Mouse (Mus musculus): ENCODE measurements around the gene Schip1. TPM values are rescaled to one million over a fixed set of nuclear protein-coding genes. Genes with fewer than 3 reads are reported as not detected.

Gene Schip1
- polyA plus RNA-seq, 1 experiment from 2014 or later = 152 TPM

DNA sequence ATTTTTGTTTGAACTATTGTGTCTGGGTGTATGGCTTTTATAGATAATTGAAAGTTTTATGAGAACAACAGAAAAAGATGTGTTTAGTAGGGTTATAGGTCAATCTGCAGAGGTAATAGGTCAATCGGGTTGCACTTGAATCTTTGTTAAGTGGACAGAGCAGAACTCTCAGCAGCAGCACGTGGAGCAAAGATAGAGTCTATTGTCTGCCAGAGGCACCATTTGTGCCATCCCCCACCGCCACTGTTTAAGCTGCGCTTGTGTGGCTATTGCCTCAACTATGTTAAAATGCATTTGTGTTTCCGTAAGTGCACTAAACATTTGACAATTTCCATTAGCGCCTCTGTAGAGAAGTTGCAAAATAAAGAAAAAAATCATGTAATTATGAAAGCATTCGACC lies 335.5 kb downstream of the Schip1 start:
- H3K9me3 ChIP-seq (ENCODE audit: control insufficient read depth, low read length) = no peaks in the 10 kb centered on the region
- H3K4me3 ChIP-seq (replicated peaks; ENCODE audit: low read depth, low read length) = no peak overlapping the region
- no peaks in the 10 kb centered on the region for H3K36me3 ChIP-seq (ENCODE audit: control insufficient read depth, insufficient read depth, low read length)
- H3K4me2 ChIP-seq (ENCODE audit: low read length) = no peak overlapping the region
- no peak overlapping the region for H3K27ac ChIP-seq (replicated peaks; ENCODE audit: low read depth, low read length)
- ATAC-seq (ENCODE audit: low FRiP score, low TSS enrichment) (no peak), DNase-seq (no peak)
- peaks cover 12% of the 10 kb centered on the region for H3K4me1 ChIP-seq (ENCODE audit: control insufficient read depth, insufficient read depth, low read length)
- no peaks in the 10 kb centered on the region for H3K27me3 ChIP-seq (ENCODE audit: control insufficient read depth, insufficient read depth, low read length)
- WGBS = 58% methylated on average over 7 of the region's 7 CpGs
- no peak overlapping the region for H3K9ac ChIP-seq (replicated peaks; ENCODE audit: low read length)

DNA sequence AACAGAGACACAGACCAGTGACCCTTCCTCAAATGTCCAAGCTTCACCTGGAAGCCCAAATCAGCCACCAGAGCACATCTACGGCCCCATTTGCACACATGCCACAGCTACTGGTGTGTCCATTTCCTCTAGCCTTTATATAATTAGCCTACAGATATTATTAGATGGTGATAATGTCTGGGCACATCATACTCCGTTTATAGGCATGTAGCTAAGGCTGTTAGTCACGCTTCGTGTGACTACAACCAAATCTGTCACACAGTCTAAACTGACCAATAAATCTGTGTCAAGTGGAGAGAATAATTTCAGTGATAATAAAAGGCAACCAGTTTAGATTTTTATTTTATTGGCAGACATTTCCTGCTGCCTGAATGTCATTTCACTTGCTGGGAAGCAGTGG lies 338.7 kb downstream of the Schip1 start:
- no peak for ATAC-seq (ENCODE audit: low FRiP score, low TSS enrichment)
- Histone ChIP-seq H3K4me3 (replicated peaks; ENCODE audit: low read depth, low read length) (no peak overlapping the region), H3K4me1 (ENCODE audit: control insufficient read depth, insufficient read depth, low read length) (peaks cover 27% of the 10 kb centered on the region), H3K36me3 (ENCODE audit: control insufficient read depth, insufficient read depth, low read length) (no peaks in the 10 kb centered on the region), H3K27ac (replicated peaks; ENCODE audit: low read depth, low read length) (peak overlapping the region; percentile 58), H3K9ac (replicated peaks; ENCODE audit: low read length) (no peak overlapping the region), H3K9me3 (ENCODE audit: control insufficient read depth, low read length) (no peaks in the 10 kb centered on the region), H3K27me3 (ENCODE audit: control insufficient read depth, insufficient read depth, low read length) (no peaks in the 10 kb centered on the region), H3K4me2 (ENCODE audit: low read length) (no peak overlapping the region)
- WGBS = 54% methylated on average over 4 of the region's 4 CpGs
- no peak for DNase-seq

DNA sequence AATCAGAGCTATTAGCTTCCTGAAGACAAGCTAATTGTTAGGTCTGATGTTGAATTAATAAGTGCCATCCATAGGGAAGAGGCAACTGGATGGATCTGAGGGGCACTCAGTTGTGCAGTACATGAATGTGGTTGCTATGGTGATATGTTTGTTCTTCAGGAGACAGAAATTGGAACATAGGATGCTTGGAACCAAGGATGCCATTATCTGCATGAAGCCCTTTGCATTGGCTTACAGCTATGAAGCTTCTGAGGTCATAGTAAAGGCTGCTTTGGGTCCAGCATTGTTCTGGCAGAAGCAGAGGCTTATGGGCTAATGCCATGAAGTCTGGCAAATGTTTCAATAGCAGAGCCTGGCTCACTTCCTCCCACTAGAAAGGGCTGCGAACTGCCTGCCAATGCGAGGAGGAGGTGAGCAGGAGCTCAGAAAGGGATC lies 339.2 kb downstream of the Schip1 start:
- peak overlapping the region; percentile 58 for H3K27ac ChIP-seq (replicated peaks; ENCODE audit: low read depth, low read length)
- peak; percentile 58 for DNase-seq
- H3K36me3 ChIP-seq (ENCODE audit: control insufficient read depth, insufficient read depth, low read length) = no peaks in the 10 kb centered on the region
- H3K4me3 ChIP-seq (replicated peaks; ENCODE audit: low read depth, low read length) = no peak overlapping the region
- H3K9me3 ChIP-seq (ENCODE audit: control insufficient read depth, low read length) = no peaks in the 10 kb centered on the region
- 73% methylated on average over 2 of the region's 2 CpGs for WGBS
- ATAC-seq (ENCODE audit: low FRiP score, low TSS enrichment) = no peak
- H3K9ac ChIP-seq (replicated peaks; ENCODE audit: low read length) = no peak overlapping the region
- H3K4me1 ChIP-seq (ENCODE audit: control insufficient read depth, insufficient read depth, low read length) = peaks cover 27% of the 10 kb centered on the region
- no peak overlapping the region for H3K4me2 ChIP-seq (ENCODE audit: low read length)
- H3K27me3 ChIP-seq (ENCODE audit: control insufficient read depth, insufficient read depth, low read length) = no peaks in the 10 kb centered on the region

DNA sequence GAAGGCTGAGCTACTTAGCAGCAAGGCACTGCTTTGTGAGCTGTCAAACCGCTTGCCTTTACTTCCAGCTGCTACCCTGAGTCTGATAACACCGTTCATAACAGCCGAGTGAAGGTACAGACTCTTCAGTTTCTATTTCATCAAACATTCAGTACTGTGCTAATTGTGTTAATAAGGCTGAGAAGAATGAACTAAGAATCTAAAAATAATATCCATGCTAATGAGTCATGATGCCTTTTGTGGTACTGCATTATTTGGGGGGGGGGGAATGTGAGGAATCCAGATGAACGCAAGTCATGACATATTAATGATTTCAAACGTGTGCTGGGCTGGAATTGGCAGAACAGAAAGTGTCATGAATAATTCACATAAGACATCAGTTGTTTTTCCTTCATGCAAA lies 341.1 kb downstream of the Schip1 start:
- peak; percentile 52 for DNase-seq
- Histone ChIP-seq H3K27ac (replicated peaks; ENCODE audit: low read depth, low read length) (peak overlapping the region; percentile 66), H3K27me3 (ENCODE audit: control insufficient read depth, insufficient read depth, low read length) (no peaks in the 10 kb centered on the region), H3K36me3 (ENCODE audit: control insufficient read depth, insufficient read depth, low read length) (no peaks in the 10 kb centered on the region), H3K4me1 (ENCODE audit: control insufficient read depth, insufficient read depth, low read length) (peaks cover 27% of the 10 kb centered on the region), H3K4me3 (replicated peaks; ENCODE audit: low read depth, low read length) (no peak overlapping the region), H3K9me3 (ENCODE audit: control insufficient read depth, low read length) (no peaks in the 10 kb centered on the region), H3K9ac (replicated peaks; ENCODE audit: low read length) (no peak overlapping the region), H3K4me2 (ENCODE audit: low read length) (no peak overlapping the region)
- ATAC-seq (ENCODE audit: low FRiP score, low TSS enrichment) = 0 out of 2 replicates have a peak, but pooled peaks have one; percentile 12
- 31% methylated on average over 5 of the region's 5 CpGs for WGBS

DNA sequence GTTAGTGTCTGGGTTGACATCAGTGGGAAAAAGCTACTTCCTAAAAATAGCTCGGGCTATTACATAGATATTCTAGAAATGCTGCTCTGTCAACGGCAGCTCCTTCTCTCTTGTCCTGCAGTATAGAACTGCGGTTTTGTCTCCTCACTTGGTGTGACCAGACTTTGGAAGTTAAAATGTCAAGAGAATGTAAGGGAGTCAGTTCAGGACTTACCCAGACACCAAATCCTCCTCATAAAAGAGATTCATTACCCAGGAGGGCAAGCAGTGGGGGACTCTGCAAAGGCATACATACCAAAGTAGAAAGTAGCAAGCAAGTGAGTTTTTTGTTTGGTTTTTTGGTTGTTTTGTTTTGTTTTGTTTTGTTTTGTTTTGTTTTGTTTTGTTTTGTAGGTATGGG lies 347.7 kb downstream of the Schip1 start:
- Histone ChIP-seq H3K36me3 (ENCODE audit: control insufficient read depth, insufficient read depth, low read length) (no peaks in the 10 kb centered on the region), H3K9ac (replicated peaks; ENCODE audit: low read length) (no peak overlapping the region), H3K27me3 (ENCODE audit: control insufficient read depth, insufficient read depth, low read length) (no peaks in the 10 kb centered on the region), H3K9me3 (ENCODE audit: control insufficient read depth, low read length) (no peaks in the 10 kb centered on the region), H3K4me1 (ENCODE audit: control insufficient read depth, insufficient read depth, low read length) (no peaks in the 10 kb centered on the region), H3K4me2 (ENCODE audit: low read length) (no peak overlapping the region), H3K27ac (replicated peaks; ENCODE audit: low read depth, low read length) (no peak overlapping the region), H3K4me3 (replicated peaks; ENCODE audit: low read depth, low read length) (no peak overlapping the region)
- ATAC-seq (ENCODE audit: low FRiP score, low TSS enrichment) (no peak), DNase-seq (no peak)
- WGBS = 85% methylated on average over 3 of the region's 3 CpGs

DNA sequence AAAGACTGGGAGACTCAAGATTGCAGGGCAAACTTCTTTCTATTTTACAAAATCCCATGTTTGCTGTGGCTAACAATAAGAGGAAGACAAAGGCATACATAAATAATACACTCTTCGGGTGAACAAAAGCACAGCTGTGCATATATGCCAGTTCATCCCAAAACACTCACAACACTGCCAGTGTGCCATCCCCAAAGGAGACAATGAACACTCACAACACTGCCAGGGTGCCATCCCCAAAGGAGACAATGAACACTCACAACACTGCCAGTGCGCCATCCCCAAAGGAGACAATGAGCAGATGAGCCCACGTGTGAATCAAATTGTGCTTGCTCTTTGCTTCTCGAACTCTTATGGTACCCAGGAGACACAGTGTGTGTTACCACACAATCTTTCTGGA lies 355.2 kb downstream of the Schip1 start:
- no peak overlapping the region for H3K27ac ChIP-seq (replicated peaks; ENCODE audit: low read depth, low read length)
- no peaks in the 10 kb centered on the region for H3K27me3 ChIP-seq (ENCODE audit: control insufficient read depth, insufficient read depth, low read length)

DNA sequence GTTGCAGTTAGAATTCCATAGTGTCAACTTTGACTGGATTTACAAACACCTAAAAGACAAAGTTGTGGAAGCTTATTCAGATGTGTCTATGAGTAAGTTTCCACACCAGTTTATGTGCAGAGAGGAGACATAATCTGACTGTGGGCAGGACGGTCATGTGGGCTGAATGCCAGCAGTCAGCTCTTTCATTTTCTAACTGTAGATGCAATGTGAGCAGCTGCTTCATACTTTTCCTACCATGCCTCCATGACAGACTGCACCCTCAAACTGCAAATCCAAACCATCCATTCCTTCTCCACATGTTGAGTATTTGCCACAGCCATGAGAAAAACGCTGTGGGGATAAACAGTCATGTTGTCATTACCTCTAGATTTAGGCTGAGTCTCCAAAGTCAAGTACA lies 356.3 kb downstream of the Schip1 start:
- DNase-seq = no peak
- H3K36me3 ChIP-seq (ENCODE audit: control insufficient read depth, insufficient read depth, low read length) = no peaks in the 10 kb centered on the region
- no peak overlapping the region for H3K4me2 ChIP-seq (ENCODE audit: low read length)
- no peak for ATAC-seq (ENCODE audit: low FRiP score, low TSS enrichment)
- no peak overlapping the region for H3K27ac ChIP-seq (replicated peaks; ENCODE audit: low read depth, low read length)
- H3K27me3 ChIP-seq (ENCODE audit: control insufficient read depth, insufficient read depth, low read length) = no peaks in the 10 kb centered on the region
- 93% methylated on average over 2 of the region's 2 CpGs for WGBS
- no peaks in the 10 kb centered on the region for H3K9me3 ChIP-seq (ENCODE audit: control insufficient read depth, low read length)
- no peaks in the 10 kb centered on the region for H3K4me1 ChIP-seq (ENCODE audit: control insufficient read depth, insufficient read depth, low read length)
- no peak overlapping the region for H3K4me3 ChIP-seq (replicated peaks; ENCODE audit: low read depth, low read length)
- H3K9ac ChIP-seq (replicated peaks; ENCODE audit: low read length) = no peak overlapping the region

More for the DNA sequence above, 355.2 kb downstream of the Schip1 start:
- H3K36me3 ChIP-seq (ENCODE audit: control insufficient read depth, insufficient read depth, low read length) = no peaks in the 10 kb centered on the region
- 87% methylated on average over 4 of the region's 4 CpGs for WGBS
- DNase-seq = no peak
- no peaks in the 10 kb centered on the region for H3K9me3 ChIP-seq (ENCODE audit: control insufficient read depth, low read length)
- no peaks in the 10 kb centered on the region for H3K4me1 ChIP-seq (ENCODE audit: control insufficient read depth, insufficient read depth, low read length)
- no peak for ATAC-seq (ENCODE audit: low FRiP score, low TSS enrichment)
- no peak overlapping the region for H3K4me3 ChIP-seq (replicated peaks; ENCODE audit: low read depth, low read length)
- no peak overlapping the region for H3K4me2 ChIP-seq (ENCODE audit: low read length)
- H3K9ac ChIP-seq (replicated peaks; ENCODE audit: low read length) = no peak overlapping the region

DNA sequence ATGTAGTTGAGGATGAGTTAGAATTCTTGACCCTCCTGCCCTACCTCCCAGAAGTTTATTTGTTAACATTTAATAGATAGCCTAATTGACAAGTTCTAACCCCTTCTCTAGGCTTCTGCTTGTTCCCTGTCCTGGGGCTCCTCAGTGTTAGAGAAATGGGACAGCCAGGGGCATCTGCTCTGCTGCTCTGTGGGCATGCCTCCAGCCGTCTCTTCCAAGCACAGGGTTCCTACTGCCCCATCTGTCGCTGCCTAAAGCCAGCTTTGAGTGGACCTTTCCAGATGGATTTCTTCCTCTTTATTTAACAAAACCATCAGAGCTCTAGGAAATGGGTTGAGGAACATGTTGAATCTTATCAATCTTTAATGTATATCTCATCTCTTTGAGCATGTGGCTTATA lies 357.2 kb downstream of the Schip1 start:
- no peak for DNase-seq
- Histone ChIP-seq H3K4me2 (ENCODE audit: low read length) (no peak overlapping the region), H3K4me3 (replicated peaks; ENCODE audit: low read depth, low read length) (no peak overlapping the region), H3K27me3 (ENCODE audit: control insufficient read depth, insufficient read depth, low read length) (no peaks in the 10 kb centered on the region), H3K27ac (replicated peaks; ENCODE audit: low read depth, low read length) (no peak overlapping the region), H3K9me3 (ENCODE audit: control insufficient read depth, low read length) (no peaks in the 10 kb centered on the region), H3K36me3 (ENCODE audit: control insufficient read depth, insufficient read depth, low read length) (no peaks in the 10 kb centered on the region), H3K4me1 (ENCODE audit: control insufficient read depth, insufficient read depth, low read length) (no peaks in the 10 kb centered on the region), H3K9ac (replicated peaks; ENCODE audit: low read length) (no peak overlapping the region)
- no peak for ATAC-seq (ENCODE audit: low FRiP score, low TSS enrichment)
- 90% methylated on average over 2 of the region's 2 CpGs for WGBS

DNA sequence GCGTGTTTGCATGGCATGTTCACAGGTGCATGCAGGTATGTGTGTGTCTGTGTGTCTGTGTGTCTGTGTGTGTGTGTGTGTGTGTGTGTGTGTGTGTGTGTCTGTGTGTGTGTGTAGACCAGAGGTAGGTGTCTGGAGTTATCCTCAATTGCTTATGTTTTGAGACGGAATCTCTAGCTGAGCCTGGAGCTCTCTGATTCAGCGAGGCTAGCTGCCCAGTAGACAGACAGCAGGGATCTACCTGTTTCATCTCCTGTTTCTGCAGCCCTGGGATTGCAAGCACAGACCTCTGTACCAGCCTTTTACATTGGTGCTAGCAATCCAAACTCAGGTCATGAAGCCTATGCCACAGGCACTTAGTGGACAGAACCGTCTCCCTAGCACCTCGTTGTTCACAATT lies 363.5 kb downstream of the Schip1 start:
- Histone ChIP-seq H3K9ac (replicated peaks; ENCODE audit: low read length) (no peak overlapping the region), H3K4me2 (ENCODE audit: low read length) (no peak overlapping the region), H3K4me1 (ENCODE audit: control insufficient read depth, insufficient read depth, low read length) (no peaks in the 10 kb centered on the region), H3K27ac (replicated peaks; ENCODE audit: low read depth, low read length) (no peak overlapping the region), H3K9me3 (ENCODE audit: control insufficient read depth, low read length) (no peaks in the 10 kb centered on the region), H3K36me3 (ENCODE audit: control insufficient read depth, insufficient read depth, low read length) (no peaks in the 10 kb centered on the region), H3K27me3 (ENCODE audit: control insufficient read depth, insufficient read depth, low read length) (no peaks in the 10 kb centered on the region), H3K4me3 (replicated peaks; ENCODE audit: low read depth, low read length) (no peak overlapping the region)
- ATAC-seq (ENCODE audit: low FRiP score, low TSS enrichment) (no peak), DNase-seq (no peak)
- 88% methylated on average over 5 of the region's 5 CpGs for WGBS
